Mouse (Mus musculus): ENCODE measurements around the gene Neu4. TPM values are rescaled to one million over a fixed set of nuclear protein-coding genes. Genes with fewer than 3 reads are reported as not detected.

The Neu4 gene
- polyA plus RNA-seq, 1 experiment = 5.9 TPM

DNA sequence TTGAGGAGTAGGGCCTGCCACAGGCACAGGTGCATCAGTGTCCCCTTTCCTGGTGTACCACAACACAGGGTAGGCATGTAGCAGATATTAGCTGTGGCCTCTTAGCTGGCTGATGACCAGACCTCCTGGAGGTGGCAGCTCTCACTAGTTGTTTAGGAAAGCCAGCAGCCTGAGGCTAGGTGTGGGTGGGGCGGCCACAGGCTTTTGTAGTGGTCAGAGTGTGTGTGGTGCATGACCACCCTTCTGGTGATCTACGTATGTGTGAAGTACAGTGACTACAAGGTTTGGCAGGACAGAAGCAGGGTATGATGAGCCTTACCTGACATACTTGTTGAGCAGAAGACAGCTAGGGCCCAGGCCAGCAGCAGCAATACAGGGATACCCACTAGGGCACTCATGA, 20.1 kb downstream of the Neu4 start:
- Histone ChIP-seq H3K27ac (ENCODE audit: insufficient read depth, low read length) (no peak overlapping the region), H3K27me3 (ENCODE audit: control insufficient read depth, insufficient read depth, low read length) (no peaks in the 10 kb centered on the region), H3K4me3 (replicated peaks; ENCODE audit: insufficient read depth, low read depth, low read length) (no peak overlapping the region), H3K4me1 (ENCODE audit: control insufficient read depth, insufficient read depth, low read length) (peaks cover 7% of the 10 kb centered on the region)
- no peak for DNase-seq
- 96% methylated on average over 2 of the region's 2 CpGs for WGBS
- TF ChIP-seq POLR2A (IDR thresholded peaks at IDR 0.05; ENCODE audit: borderline replicate concordance, insufficient read depth, low read length) = no peak
- no peak for TF ChIP-seq CTCF (IDR thresholded peaks at IDR 0.05; ENCODE audit: borderline replicate concordance, insufficient read depth, low read depth, low read length)

DNA sequence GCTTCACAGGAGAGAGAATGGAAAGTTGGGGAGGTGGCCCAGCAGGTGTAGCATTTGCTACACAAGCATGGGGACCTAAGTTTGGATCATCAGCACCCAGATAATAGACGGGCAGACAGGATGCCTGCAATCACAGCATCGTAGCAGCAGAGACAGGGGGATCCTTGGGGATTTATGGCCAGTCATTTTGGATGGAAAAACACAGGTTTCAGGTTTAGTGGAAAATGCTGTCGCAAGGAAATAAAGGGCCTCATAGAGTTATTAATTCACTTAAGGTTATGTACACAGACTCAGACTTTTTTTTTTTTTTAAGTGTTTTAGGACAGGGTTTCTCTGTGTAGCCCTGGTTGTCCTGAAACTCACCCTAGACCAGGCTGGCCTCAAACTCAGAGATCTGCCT, 25.3 kb downstream of the Neu4 start:
- Histone ChIP-seq H3K4me1 (ENCODE audit: control insufficient read depth, insufficient read depth, low read length) (no peaks in the 10 kb centered on the region; the same call in 1 of the 2 replicates), H3K4me3 (replicated peaks; ENCODE audit: insufficient read depth, low read depth, low read length) (no peak overlapping the region), H3K27ac (ENCODE audit: insufficient read depth, low read length) (no peak overlapping the region), H3K27me3 (ENCODE audit: control insufficient read depth, insufficient read depth, low read length) (no peaks in the 10 kb centered on the region)
- DNase-seq = no peak
- 91% methylated on average over 3 of the region's 3 CpGs for WGBS
- TF ChIP-seq POLR2A (IDR thresholded peaks at IDR 0.05; ENCODE audit: borderline replicate concordance, insufficient read depth, low read length) (no peak), CTCF (IDR thresholded peaks at IDR 0.05; ENCODE audit: borderline replicate concordance, insufficient read depth, low read depth, low read length) (no peak)

GRCm38 (mm10) chr1:94046544-94046943, 26.3 kb downstream of the Neu4 start:
- H3K4me3 ChIP-seq (replicated peaks; ENCODE audit: insufficient read depth, low read depth, low read length) = no peak overlapping the region
- no peak for DNase-seq
- WGBS = 78% methylated on average over 4 of the region's 4 CpGs
- H3K27ac ChIP-seq (ENCODE audit: insufficient read depth, low read length) = no peak overlapping the region
- no peaks in the 10 kb centered on the region for H3K4me1 ChIP-seq (ENCODE audit: control insufficient read depth, insufficient read depth, low read length)
- no peak for TF ChIP-seq POLR2A (IDR thresholded peaks at IDR 0.05; ENCODE audit: borderline replicate concordance, insufficient read depth, low read length)
- H3K27me3 ChIP-seq (ENCODE audit: control insufficient read depth, insufficient read depth, low read length) = no peaks in the 10 kb centered on the region

GRCm38 (mm10) chr1:94051104-94051503, 30.9 kb downstream of the Neu4 start:
- no peak overlapping the region for H3K27ac ChIP-seq (ENCODE audit: insufficient read depth, low read length)
- 83% methylated on average over 5 of the region's 5 CpGs for WGBS
- no peak for TF ChIP-seq POLR2A (IDR thresholded peaks at IDR 0.05; ENCODE audit: borderline replicate concordance, insufficient read depth, low read length)
- no peak for TF ChIP-seq CTCF (IDR thresholded peaks at IDR 0.05; ENCODE audit: borderline replicate concordance, insufficient read depth, low read depth, low read length)
- no peak overlapping the region for H3K4me3 ChIP-seq (replicated peaks; ENCODE audit: insufficient read depth, low read depth, low read length)
- H3K27me3 ChIP-seq (ENCODE audit: control insufficient read depth, insufficient read depth, low read length) = no peaks in the 10 kb centered on the region
- DNase-seq = no peak
- peaks cover 15% of the 10 kb centered on the region for H3K4me1 ChIP-seq (ENCODE audit: control insufficient read depth, insufficient read depth, low read length)

DNA sequence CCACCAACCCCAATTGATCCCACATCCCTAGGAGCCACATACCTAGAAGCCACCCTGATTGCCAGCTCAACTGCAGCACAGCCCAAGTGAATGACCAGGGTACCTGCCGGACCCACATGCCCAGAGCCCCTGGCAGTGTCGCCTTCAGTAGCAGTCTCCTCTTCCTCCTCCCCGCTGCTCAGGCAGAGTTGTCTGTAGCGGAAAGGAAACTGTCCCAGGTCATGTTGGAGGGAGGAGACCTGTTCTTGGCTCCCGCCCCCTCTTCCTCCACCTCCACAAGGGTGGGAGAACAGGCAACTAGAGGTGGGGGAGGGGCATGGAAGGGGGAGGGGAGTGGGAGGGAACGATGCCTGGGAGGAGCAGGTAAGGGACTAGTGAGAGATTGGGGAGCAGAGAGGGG, 32.1 kb downstream of the Neu4 start, which contains the start of gene Pdcd1:
Pdcd1 (minus strand) TSS at position 181 of the 400 bp plus-strand sequence.
- no peaks in the 10 kb centered on the region for H3K27me3 ChIP-seq (ENCODE audit: control insufficient read depth, insufficient read depth, low read length)
- 0 out of 2 replicates have a peak within 1 kb of the TSS, but pooled peaks have one; percentile 18 for H3K27ac ChIP-seq (ENCODE audit: insufficient read depth, low read length)
- peaks cover 15% of the 10 kb centered on the region for H3K4me1 ChIP-seq (ENCODE audit: control insufficient read depth, insufficient read depth, low read length)
- WGBS = 84% methylated on average over 6 of the region's 6 CpGs
- no peak for DNase-seq
- TF ChIP-seq CTCF (IDR thresholded peaks at IDR 0.05; ENCODE audit: borderline replicate concordance, insufficient read depth, low read depth, low read length) (no peak), POLR2A (IDR thresholded peaks at IDR 0.05; ENCODE audit: borderline replicate concordance, insufficient read depth, low read length) (no peak)
- no peak within 1 kb of the TSS for H3K4me3 ChIP-seq (replicated peaks; ENCODE audit: insufficient read depth, low read depth, low read length)

- peak in 1 of 2 experiments; percentile 31 for DNase-seq
- H3K27me3 ChIP-seq (ENCODE audit: control insufficient read depth, insufficient read depth, low read length) = no peaks in the 10 kb centered on the region
- 28% methylated on average over 7 of the region's 7 CpGs for WGBS
- peaks cover 15% of the 10 kb centered on the region for H3K4me1 ChIP-seq (ENCODE audit: control insufficient read depth, insufficient read depth, low read length)
- H3K27ac ChIP-seq (ENCODE audit: insufficient read depth, low read length) = 0 out of 2 replicates have a peak overlapping the region, but pooled peaks have one; percentile 18
- TF ChIP-seq POLR2A (IDR thresholded peaks at IDR 0.05; ENCODE audit: borderline replicate concordance, insufficient read depth, low read length) (no peak), CTCF (IDR thresholded peaks at IDR 0.05; ENCODE audit: borderline replicate concordance, insufficient read depth, low read depth, low read length) (no peak)
- H3K4me3 ChIP-seq (replicated peaks; ENCODE audit: insufficient read depth, low read depth, low read length) = no peak overlapping the region
Observed at GRCm38 (mm10) chr1:94053530-94054216, 33.4 kb downstream of the Neu4 start.

GRCm38 (mm10) chr1:94054481-94054880, 34.2 kb downstream of the Neu4 start:
- WGBS = 27% methylated on average over 1 of the region's 1 CpGs
- no peak for DNase-seq

GRCm38 (mm10) chr1:94055966-94056365, 35.7 kb downstream of the Neu4 start:
- DNase-seq = no peak
- no peaks in the 10 kb centered on the region for H3K27me3 ChIP-seq (ENCODE audit: control insufficient read depth, insufficient read depth, low read length)
- H3K4me1 ChIP-seq (ENCODE audit: control insufficient read depth, insufficient read depth, low read length) = peaks cover 15% of the 10 kb centered on the region
- 89% methylated on average over 3 of the region's 3 CpGs for WGBS
- TF ChIP-seq POLR2A (IDR thresholded peaks at IDR 0.05; ENCODE audit: borderline replicate concordance, insufficient read depth, low read length) (no peak), CTCF (IDR thresholded peaks at IDR 0.05; ENCODE audit: borderline replicate concordance, insufficient read depth, low read depth, low read length) (no peak)
- H3K4me3 ChIP-seq (replicated peaks; ENCODE audit: insufficient read depth, low read depth, low read length) = no peak overlapping the region
- no peak overlapping the region for H3K27ac ChIP-seq (ENCODE audit: insufficient read depth, low read length)

More at GRCm38 (mm10) chr1:94054481-94054880, 34.2 kb downstream of the Neu4 start:
- no peak for TF ChIP-seq POLR2A (IDR thresholded peaks at IDR 0.05; ENCODE audit: borderline replicate concordance, insufficient read depth, low read length)
- TF ChIP-seq CTCF (IDR thresholded peaks at IDR 0.05; ENCODE audit: borderline replicate concordance, insufficient read depth, low read depth, low read length) = no peak
- Histone ChIP-seq H3K4me3 (replicated peaks; ENCODE audit: insufficient read depth, low read depth, low read length) (no peak overlapping the region), H3K4me1 (ENCODE audit: control insufficient read depth, insufficient read depth, low read length) (peaks cover 15% of the 10 kb centered on the region), H3K27ac (ENCODE audit: insufficient read depth, low read length) (no peak overlapping the region), H3K27me3 (ENCODE audit: control insufficient read depth, insufficient read depth, low read length) (no peaks in the 10 kb centered on the region)
